Mouse (Mus musculus) CH12.LX (cell line): ENCODE data around the gene Wdr24. TPM values are rescaled to one million over a fixed set of nuclear protein-coding genes. Genes with fewer than 3 reads are reported as not detected.

ENCODE experiments used
- DNase-seq: peaks from one replicate; pipeline ENCODE4 v3.0.0-alpha.2; 2013; ENCODE audit errors: extremely low read depth
- H3K27ac ChIP-seq: 2 replicates; pipeline ENCODE4 v1.5.1; 2012; ENCODE audit warnings: low read depth, mild to moderate bottlenecking, control low read depth, moderate library complexity; ENCODE audit not compliant: insufficient read depth
- H3K27me3 ChIP-seq: replicated peaks from 2 replicates; pipeline ENCODE3; 2012; ENCODE audit warnings: inconsistent platforms
- H3K36me3 ChIP-seq, 2 experiments: replicated peaks in 1 of 2; 2 replicates each; pipeline versions ENCODE3 to v1.6.1; 2012; ENCODE audit warnings: inconsistent platforms in 1 of 2, low read length in 1 of 2, mild to moderate bottlenecking in 1 of 2, mixed read lengths in 1 of 2, moderate library complexity in 1 of 2; ENCODE audit not compliant: control insufficient read depth in 1 of 2, insufficient read depth in 1 of 2
- H3K4me1 ChIP-seq, 2 experiments: 2 replicates each; pipeline ENCODE4 v1.6.1; 2012; ENCODE audit warnings: inconsistent platforms in 1 of 2, moderate library complexity in 1 of 2; ENCODE audit not compliant: insufficient read depth in 2 of 2, control insufficient read depth in 1 of 2
- H3K4me2 ChIP-seq: 2 replicates; pipeline ENCODE4 v1.6.1; 2012; ENCODE audit warnings: low read depth, mild to moderate bottlenecking, control low read depth; ENCODE audit not compliant: poor library complexity, insufficient read depth, severe bottlenecking
- H3K4me3 ChIP-seq, 3 experiments: fragments of 150-350 bp in 1 of 3; sonication (generic) in 1 of 3; replicated peaks in 1 of 3; 2 replicates each; pipeline versions ENCODE3 to v1.5.1; 2011 to 2012; ENCODE audit warnings: low read depth in 2 of 3, low read length in 2 of 3, mild to moderate bottlenecking in 2 of 3, moderate library complexity in 2 of 3, control low read depth in 1 of 3, improper control_type of control experiment in 1 of 3, inconsistent platforms in 1 of 3, mixed read lengths in 1 of 3; ENCODE audit not compliant: poor library complexity in 1 of 3
- H3K79me2 ChIP-seq: replicated peaks from 2 replicates; pipeline ENCODE4 v1.6.1; 2012; ENCODE audit warnings: mild to moderate bottlenecking, moderate library complexity; ENCODE audit not compliant: control insufficient read depth, poor library complexity, insufficient read depth, severe bottlenecking; ENCODE audit errors: extremely low read depth
- H3K9ac ChIP-seq: 2 replicates; pipeline ENCODE4 v1.6.1; 2012; ENCODE audit warnings: low read depth, mild to moderate bottlenecking, control low read depth, moderate library complexity; ENCODE audit not compliant: insufficient read depth
- H3K9me3 ChIP-seq: replicated peaks from 2 replicates; pipeline ENCODE3; 2012; ENCODE audit warnings: low read length, inconsistent platforms, mixed read lengths
- BHLHE40 ChIP-seq: IDR thresholded peaks from 2 replicates; pipeline ENCODE4 v1.6.1; 2011; ENCODE audit warnings: mild to moderate bottlenecking, low read depth, low read length, improper control_type of control experiment
- CHD2 ChIP-seq: IDR thresholded peaks from 2 replicates; pipeline ENCODE4 v1.6.1; 2011; ENCODE audit warnings: low read length, improper control_type of control experiment
- CTCF ChIP-seq, 2 experiments: IDR thresholded peaks in 1 of 2; conservative IDR thresholded peaks in 1 of 2; 2 replicates each; pipeline ENCODE4 v1.5.1; 2011 to 2012; ENCODE audit warnings: low read depth in 2 of 2, low read length in 2 of 2, improper control_type of control experiment in 1 of 2, inconsistent platforms in 1 of 2, mild to moderate bottlenecking in 1 of 2, moderate library complexity in 1 of 2
- IRF4 ChIP-seq: IDR thresholded peaks from 2 replicates; pipeline ENCODE4 v1.6.1; 2014; ENCODE audit warnings: low read depth, mild to moderate bottlenecking, inconsistent platforms, low read length, improper control_type of control experiment
- JUN ChIP-seq: IDR thresholded peaks from 2 replicates; pipeline ENCODE4 v1.6.1; 2011; ENCODE audit warnings: low read depth, mild to moderate bottlenecking, low read length, improper control_type of control experiment, moderate library complexity; ENCODE audit not compliant: insufficient read depth
- MEF2A ChIP-seq: IDR thresholded peaks from 2 replicates; pipeline ENCODE4 v1.6.1; 2014; ENCODE audit warnings: low read depth, mild to moderate bottlenecking, inconsistent platforms, low read length, improper control_type of control experiment, borderline replicate concordance
- MXI1 ChIP-seq: IDR thresholded peaks from 2 replicates; pipeline ENCODE4 v1.6.1; 2011; ENCODE audit warnings: mild to moderate bottlenecking, low read depth, low read length, improper control_type of control experiment
- PAX5 ChIP-seq: IDR thresholded peaks from 2 replicates; pipeline ENCODE4 v1.6.1; 2012; ENCODE audit warnings: low read length, inconsistent platforms, mixed read lengths
- SIN3A ChIP-seq: IDR thresholded peaks from 2 replicates; pipeline ENCODE4 v1.6.1; 2012; ENCODE audit warnings: low read length, improper control_type of control experiment, inconsistent platforms
- SMC3 ChIP-seq: IDR thresholded peaks from 2 replicates; pipeline ENCODE4 v1.6.1; 2011; ENCODE audit warnings: low read depth, low read length, improper control_type of control experiment
- USF1 ChIP-seq: IDR thresholded peaks from 2 replicates; pipeline ENCODE4 v1.6.1; 2014; ENCODE audit warnings: low read depth, mild to moderate bottlenecking, inconsistent platforms, low read length, improper control_type of control experiment
- USF2 ChIP-seq: conservative IDR thresholded peaks from 2 replicates; pipeline ENCODE4 v1.6.1; 2011; ENCODE audit warnings: low read depth, low read length, improper control_type of control experiment
- ZC3H11A ChIP-seq: IDR thresholded peaks from 2 replicates; pipeline ENCODE4 v1.6.1; 2012; ENCODE audit warnings: low read depth, mild to moderate bottlenecking, inconsistent platforms, low read length, improper control_type of control experiment
- ZKSCAN1 ChIP-seq: IDR thresholded peaks from 2 replicates; pipeline ENCODE4 v1.6.1; 2012; ENCODE audit warnings: low read depth, inconsistent platforms, low read length, improper control_type of control experiment, borderline replicate concordance
- dilution Hi-C: fragments of 300-500 bp; cut with MboI; formaldehyde crosslinking; loops from 2 replicates; pipeline ENCODE4 v1.14.3; 2020; ENCODE audit warnings: low sequenced_read_pairs; ENCODE audit not compliant: extremely low pct_unique_long_range_greater_than_20kb, extremely low pct_ligation_motif_present
- in situ Hi-C: fragments of 300-500 bp; cut with MboI; formaldehyde crosslinking; loops from 3 replicates; pipeline ENCODE4 v1.14.3; 2019; ENCODE audit warnings: low sequenced_read_pairs, low pct_ligation_motif_present, low pct_unique_long_range_greater_than_20kb, mixed read lengths
- polyA plus RNA-seq: library from polyadenylated mRNA; unstranded; fragments of >175 nt; gene quantifications from 2 replicates; pipeline ENCODE4 v1.2.1, GENCODE M21; 2012; ENCODE audit warnings: low read depth; ENCODE audit not compliant: insufficient read length
- total RNA-seq, 2 experiments: library from RNA; depleted of rRNA; stranded (reverse); fragments of 300-350 nt in 1 of 2; fragments of >200 nt in 1 of 2; gene quantifications; 2 replicates each; pipeline ENCODE4 v1.2.3; 2012 to 2014

The Wdr24 gene
- total and polyA plus RNA-seq, 3 experiments, result 20.4 to 28.6 (median 20.9) TPM

GRCm38 (mm10) chr17:25824362-25825142 is 1.1 kb downstream of the Wdr24 start:
- in situ Hi-C loops, result no loop called here
- no peaks in the 10 kb centered on the region for H3K9me3 ChIP-seq
- dilution Hi-C loops, result no loop called here
- H3K36me3 ChIP-seq, result peaks cover 32 to 46% of the 10 kb centered on the region in 2 experiments
- no peaks in the 10 kb centered on the region for H3K79me2 ChIP-seq
- TF ChIP-seq ZC3H11A, result no peak
- TF ChIP-seq USF1, result no peak
- no peak for TF ChIP-seq MEF2A
- TF ChIP-seq IRF4, result no peak
- no peak for TF ChIP-seq CHD2
- no peak for TF ChIP-seq CTCF (conservative IDR thresholded peaks at IDR 0.05 in 1 of 2, IDR thresholded peaks at IDR 0.05 in 1 of 2; ENCODE audit: low read depth in 2 of 2, low read length in 2 of 2)
- TF ChIP-seq BHLHE40, result no peak
- TF ChIP-seq SIN3A, result no peak
- TF ChIP-seq USF2, result no peak
- no peak for TF ChIP-seq PAX5
- no peak for TF ChIP-seq SMC3
- TF ChIP-seq MXI1, result no peak
- no peak for TF ChIP-seq JUN
- DNase-seq, result peak; percentile 55
- peaks cover 25 to 43% of the 10 kb centered on the region in 2 experiments for H3K4me1 ChIP-seq
- peak overlapping the region; percentile 91 for H3K9ac ChIP-seq
- peak overlapping the region; percentile 85 for H3K4me2 ChIP-seq
- no peak overlapping the region for H3K27ac ChIP-seq
- peak overlapping the region; percentile 85 to 89 (median 85) for H3K4me3 ChIP-seq
- peaks cover 29% of the 10 kb centered on the region for H3K27me3 ChIP-seq

- DNase-seq, result no peak
- no peaks in the 10 kb centered on the region for H3K9me3 ChIP-seq
- peaks cover 36 to 53% of the 10 kb centered on the region in 2 experiments for H3K36me3 ChIP-seq
- H3K27me3 ChIP-seq, result peaks cover 21% of the 10 kb centered on the region
- H3K27ac ChIP-seq, result no peak overlapping the region
- no peaks in the 10 kb centered on the region for H3K79me2 ChIP-seq
- TF ChIP-seq ZKSCAN1, result no peak
- TF ChIP-seq MXI1, result no peak
- no peak for TF ChIP-seq JUN
- peak overlapping the region; percentile 85; the same call in 1 of the 2 replicates for H3K4me2 ChIP-seq
- H3K9ac ChIP-seq, result no peak overlapping the region
- peaks cover 19 to 43% of the 10 kb centered on the region in 2 experiments for H3K4me1 ChIP-seq
- dilution Hi-C loops (no loop called here), in situ Hi-C loops (no loop called here)
- H3K4me3 ChIP-seq, result peak overlapping the region in 1 of 3 experiments; percentile 10
Observed at GRCm38 (mm10) chr17:25825311-25825710, 1.9 kb downstream of the Wdr24 start.
